Mouse (Mus musculus): ENCODE data around the gene Eif2b1. TPM values are rescaled to one million over a fixed set of nuclear protein-coding genes. Genes with fewer than 3 reads are reported as not detected.

Gene Eif2b1
- polyA plus RNA-seq (2012; rRNA removed): 37.4 and 42.5 TPM in 2 replicates
- polyA plus RNA-seq (2014; fragmentation: Nextera tagmentation; extraction: Ambion mirVana): 71.3 and 73.5 TPM in 2 replicates

DNA sequence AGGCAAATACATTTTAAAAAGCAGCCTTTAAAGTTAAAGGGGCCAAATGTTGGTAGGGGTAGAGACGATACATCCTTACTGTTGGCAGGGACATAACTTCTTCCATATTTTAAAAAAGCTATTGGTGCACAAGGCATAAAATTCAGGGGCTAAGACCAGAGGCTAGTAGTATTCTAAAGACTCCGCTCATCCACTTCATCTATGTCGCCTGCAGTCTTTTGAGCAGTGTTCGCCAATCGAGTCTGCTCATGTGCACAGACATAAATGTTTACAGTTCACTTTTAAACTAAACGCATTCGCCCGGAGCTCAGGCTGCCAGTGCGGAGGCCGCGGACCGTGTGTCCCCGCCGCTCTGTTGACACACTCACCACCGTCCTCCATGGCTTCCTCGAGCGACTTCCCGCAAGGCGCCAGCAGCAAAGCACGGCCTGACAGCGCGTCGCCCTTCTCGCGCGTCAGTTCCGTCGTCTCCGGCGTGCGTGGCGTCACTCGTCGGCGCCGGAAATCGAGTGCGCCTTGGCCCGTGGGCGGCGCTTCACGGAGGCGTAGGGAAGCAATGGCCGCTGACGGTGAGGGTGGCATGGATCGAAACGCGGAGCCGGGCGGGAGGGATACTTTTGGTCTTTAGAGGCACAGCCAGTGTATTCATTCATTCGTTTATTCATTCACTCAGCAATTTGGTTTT, at the start of gene Eif2b1, which contains the start of gene Gtf2h3:
Eif2b1 (minus strand) TSS at position 499 of the 685 bp plus-strand sequence.
Gtf2h3 (plus strand) TSS at position 508 of the 685 bp plus-strand sequence.
- H3K4me2 ChIP-seq (replicated peaks; ENCODE audit: low read depth, low read length, severe bottlenecking): peak within 1 kb of the TSS; percentile 57
- H3K27me3 ChIP-seq (ENCODE audit: control insufficient read depth, insufficient read depth, low read length): no peaks in the 10 kb centered on the region
- H3K4me3 ChIP-seq (replicated peaks; ENCODE audit: low read length): peak within 1 kb of the TSS; percentile 65
- H3K27ac ChIP-seq (replicated peaks; ENCODE audit: low read depth, low read length): no peak within 1 kb of the TSS
- peaks cover 51% of the 10 kb centered on the region for H3K36me3 ChIP-seq (ENCODE audit: control insufficient read depth, insufficient read depth, low read length)
- WGBS: 1% methylated on average over 51 of the region's 51 CpGs
- H3K4me1 ChIP-seq (ENCODE audit: control insufficient read depth, insufficient read depth, low read length): peaks cover 9% of the 10 kb centered on the region; the same call in 1 of the 2 replicates
- peak; percentile 81; the same call in 1 of the 2 replicates for TF ChIP-seq POLR2A (IDR thresholded peaks at IDR 0.05; ENCODE audit: borderline replicate concordance, extremely low read depth, insufficient read depth, insufficient read length)
- peak within 1 kb of the TSS; percentile 68 for H3K9ac ChIP-seq (ENCODE audit: low read depth, low read length, severe bottlenecking)
- ATAC-seq (ENCODE audit: low FRiP score, low read depth) (peak; percentile 92), DNase-seq (ENCODE audit: low spot score) (peak; percentile 92)
- no peaks in the 10 kb centered on the region for H3K9me3 ChIP-seq (ENCODE audit: control insufficient read depth, low read length)

GRCm38 (mm10) chr5:124624291-124624690, 45.4 kb upstream of the Eif2b1 start:
- Histone ChIP-seq H3K27ac (replicated peaks; ENCODE audit: low read depth, low read length) (no peak overlapping the region), H3K9ac (ENCODE audit: low read depth, low read length, severe bottlenecking) (no peak overlapping the region), H3K27me3 (ENCODE audit: control insufficient read depth, insufficient read depth, low read length) (no peaks in the 10 kb centered on the region), H3K4me2 (replicated peaks; ENCODE audit: low read depth, low read length, severe bottlenecking) (no peak overlapping the region), H3K36me3 (ENCODE audit: control insufficient read depth, insufficient read depth, low read length) (no peaks in the 10 kb centered on the region), H3K4me3 (replicated peaks; ENCODE audit: low read length) (no peak overlapping the region), H3K4me1 (ENCODE audit: control insufficient read depth, insufficient read depth, low read length) (peaks cover 5% of the 10 kb centered on the region; the same call in 1 of the 2 replicates), H3K9me3 (ENCODE audit: control insufficient read depth, low read length) (no peaks in the 10 kb centered on the region)
- ATAC-seq (ENCODE audit: low FRiP score, low read depth): no peak
- no peak for DNase-seq (ENCODE audit: low spot score)
- 79% methylated on average over 9 of the region's 9 CpGs for WGBS
- TF ChIP-seq POLR2A (IDR thresholded peaks at IDR 0.05; ENCODE audit: borderline replicate concordance, extremely low read depth, insufficient read depth, insufficient read length): no peak

GRCm38 (mm10) chr5:124622890-124623289, 44.0 kb upstream of the Eif2b1 start:
- ATAC-seq (ENCODE audit: low FRiP score, low read depth): no peak
- no peak for DNase-seq (ENCODE audit: low spot score)
- Histone ChIP-seq H3K4me3 (replicated peaks; ENCODE audit: low read length) (no peak overlapping the region), H3K4me1 (ENCODE audit: control insufficient read depth, insufficient read depth, low read length) (peaks cover under 1% of the 10 kb centered on the region; the same call in 1 of the 2 replicates), H3K4me2 (replicated peaks; ENCODE audit: low read depth, low read length, severe bottlenecking) (no peak overlapping the region), H3K27ac (replicated peaks; ENCODE audit: low read depth, low read length) (no peak overlapping the region), H3K36me3 (ENCODE audit: control insufficient read depth, insufficient read depth, low read length) (no peaks in the 10 kb centered on the region), H3K9ac (ENCODE audit: low read depth, low read length, severe bottlenecking) (no peak overlapping the region), H3K9me3 (ENCODE audit: control insufficient read depth, low read length) (no peaks in the 10 kb centered on the region), H3K27me3 (ENCODE audit: control insufficient read depth, insufficient read depth, low read length) (no peaks in the 10 kb centered on the region)
- 85% methylated on average over 15 of the region's 15 CpGs for WGBS
- TF ChIP-seq POLR2A (IDR thresholded peaks at IDR 0.05; ENCODE audit: borderline replicate concordance, extremely low read depth, insufficient read depth, insufficient read length): no peak

GRCm38 (mm10) chr5:124621362-124621761, 42.4 kb upstream of the Eif2b1 start:
- Histone ChIP-seq H3K9me3 (ENCODE audit: control insufficient read depth, low read length) (no peaks in the 10 kb centered on the region), H3K27ac (replicated peaks; ENCODE audit: low read depth, low read length) (no peak overlapping the region), H3K36me3 (ENCODE audit: control insufficient read depth, insufficient read depth, low read length) (peaks cover 3% of the 10 kb centered on the region; the same call in 1 of the 2 replicates)

DNA sequence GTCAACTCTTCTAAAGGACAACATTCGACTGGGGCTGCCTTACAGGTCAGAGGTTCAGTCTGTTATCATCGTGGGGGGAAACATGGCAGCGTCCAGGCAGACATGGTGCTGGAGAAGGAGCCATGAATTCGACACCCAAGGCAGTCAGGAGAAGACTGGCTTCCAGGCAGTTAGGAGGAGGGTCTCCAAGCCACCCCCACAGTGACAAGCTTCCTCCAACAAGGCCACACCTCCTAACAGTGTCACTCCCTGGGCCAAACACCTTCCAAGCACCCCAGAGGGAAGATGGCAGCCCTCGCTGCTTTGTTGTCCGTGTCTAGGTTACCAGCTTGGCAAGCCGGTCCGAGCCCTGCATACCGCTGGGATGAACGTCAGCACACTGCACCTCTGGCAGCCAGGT, 39.8 kb upstream of the Eif2b1 start:
- no peak overlapping the region for H3K27ac ChIP-seq (replicated peaks; ENCODE audit: low read depth, low read length)
- no peak overlapping the region for H3K4me3 ChIP-seq (replicated peaks; ENCODE audit: low read length)
- 77% methylated on average over 10 of the region's 10 CpGs for WGBS
- no peak for ATAC-seq (ENCODE audit: low FRiP score, low read depth)
- H3K4me2 ChIP-seq (replicated peaks; ENCODE audit: low read depth, low read length, severe bottlenecking): no peak overlapping the region
- H3K4me1 ChIP-seq (ENCODE audit: control insufficient read depth, insufficient read depth, low read length): no peaks in the 10 kb centered on the region
- H3K36me3 ChIP-seq (ENCODE audit: control insufficient read depth, insufficient read depth, low read length): peaks cover 3% of the 10 kb centered on the region; the same call in 1 of the 2 replicates
- H3K9ac ChIP-seq (ENCODE audit: low read depth, low read length, severe bottlenecking): no peak overlapping the region
- H3K9me3 ChIP-seq (ENCODE audit: control insufficient read depth, low read length): no peaks in the 10 kb centered on the region
- no peak for TF ChIP-seq POLR2A (IDR thresholded peaks at IDR 0.05; ENCODE audit: borderline replicate concordance, extremely low read depth, insufficient read depth, insufficient read length)
- H3K27me3 ChIP-seq (ENCODE audit: control insufficient read depth, insufficient read depth, low read length): no peaks in the 10 kb centered on the region
- DNase-seq (ENCODE audit: low spot score): no peak

More at GRCm38 (mm10) chr5:124621362-124621761, 42.4 kb upstream of the Eif2b1 start:
- 75% methylated on average over 13 of the region's 13 CpGs for WGBS
- no peak for ATAC-seq (ENCODE audit: low FRiP score, low read depth)
- TF ChIP-seq POLR2A (IDR thresholded peaks at IDR 0.05; ENCODE audit: borderline replicate concordance, extremely low read depth, insufficient read depth, insufficient read length): no peak
- no peaks in the 10 kb centered on the region for H3K4me1 ChIP-seq (ENCODE audit: control insufficient read depth, insufficient read depth, low read length)
- no peak overlapping the region for H3K4me2 ChIP-seq (replicated peaks; ENCODE audit: low read depth, low read length, severe bottlenecking)
- H3K9ac ChIP-seq (ENCODE audit: low read depth, low read length, severe bottlenecking): no peak overlapping the region
- H3K4me3 ChIP-seq (replicated peaks; ENCODE audit: low read length): no peak overlapping the region
- H3K27me3 ChIP-seq (ENCODE audit: control insufficient read depth, insufficient read depth, low read length): no peaks in the 10 kb centered on the region
- DNase-seq (ENCODE audit: low spot score): no peak

Data from limb, embryonic 14.5 days (tissue).